Mouse (Mus musculus) thymus, adult 2 months (tissue): ENCODE data around the gene Unc5a. TPM values are rescaled to one million over a fixed set of nuclear protein-coding genes. Genes with fewer than 3 reads are reported as not detected.

ENCODE experiments used
- DNase-seq: peaks from one replicate; pipeline ENCODE4 v3.0.0; 2021
- H3K27ac ChIP-seq: fragments of 200-500 bp; 2 replicates; pipeline ENCODE4 v1.5.1; 2012; ENCODE audit warnings: low read length, control low read depth; ENCODE audit not compliant: control insufficient read depth, insufficient read depth
- H3K27me3 ChIP-seq: fragments of 200-500 bp; 2 replicates; pipeline ENCODE4 v1.6.1; 2012; ENCODE audit warnings: mild to moderate bottlenecking, low read length, moderate library complexity, mixed read lengths; ENCODE audit not compliant: control insufficient read depth, insufficient read depth
- H3K36me3 ChIP-seq: fragments of 200-500 bp; 2 replicates; pipeline ENCODE4 v1.6.1; 2012; ENCODE audit warnings: mild to moderate bottlenecking, low read length, moderate library complexity; ENCODE audit not compliant: control insufficient read depth, insufficient read depth
- H3K4me1 ChIP-seq: fragments of 200-500 bp; replicated peaks from 2 replicates; pipeline ENCODE4 v1.6.1; 2012; ENCODE audit warnings: low read length; ENCODE audit not compliant: control insufficient read depth, insufficient read depth
- H3K4me3 ChIP-seq: fragments of 200-500 bp; 2 replicates; pipeline ENCODE4 v1.5.1; 2012; ENCODE audit warnings: mild to moderate bottlenecking, low read length, control low read depth, moderate library complexity; ENCODE audit not compliant: control insufficient read depth, insufficient read depth
- CTCF ChIP-seq: fragments of 200-500 bp; IDR thresholded peaks from 2 replicates; pipeline ENCODE4 v1.5.1; 2012; ENCODE audit warnings: mild to moderate bottlenecking, control low read depth, low read length, moderate library complexity, borderline replicate concordance; ENCODE audit not compliant: control insufficient read depth, poor library complexity, insufficient read depth; ENCODE audit errors: extremely low read depth
- POLR2A ChIP-seq: fragments of 200-500 bp; IDR thresholded peaks from 2 replicates; pipeline ENCODE4 v1.6.1; 2012; ENCODE audit warnings: mild to moderate bottlenecking, low read length, control low read depth, moderate library complexity; ENCODE audit not compliant: control insufficient read depth, poor library complexity, insufficient read depth; ENCODE audit errors: extremely low read depth
- WGBS: fragments of 180-500 bp; shearing (Covaris S2); methylation state at CpG from one replicate; pipeline ENCODE4 v1.1.7; 2018; 5-methylcytosine and 5-hydroxymethylcytosine counted together
- polyA plus RNA-seq: library from polyadenylated mRNA; depleted of rRNA; stranded (reverse); fragments of >200 nt; gene quantifications from 2 replicates; pipeline ENCODE4 v1.2.3, GENCODE M21; 2012

The Unc5a gene
- polyA plus RNA-seq, 1 experiment, result 3.1 TPM

- Histone ChIP-seq H3K27ac (no peak overlapping the region), H3K36me3 (no peaks in the 10 kb centered on the region), H3K4me1 (peaks cover 12% of the 10 kb centered on the region; the same call in 1 of the 2 replicates), H3K4me3 (no peak overlapping the region), H3K27me3 (no peaks in the 10 kb centered on the region; the same call in 1 of the 2 replicates)
- TF ChIP-seq POLR2A (no peak), CTCF (no peak)
- no peak for DNase-seq
- WGBS, result 68% methylated on average over 5 of the region's 5 CpGs
Measured at GRCm38 (mm10) chr13:54951166-54951565, 2.0 kb downstream of the Unc5a start.

- TF ChIP-seq POLR2A (no peak), CTCF (no peak)
- H3K4me1 ChIP-seq, result peaks cover 4% of the 10 kb centered on the region; the same call in 1 of the 2 replicates
- no peak overlapping the region for H3K4me3 ChIP-seq
- WGBS, result 77% methylated on average over 2 of the region's 2 CpGs
- peaks cover 2% of the 10 kb centered on the region; the same call in 1 of the 2 replicates for H3K27me3 ChIP-seq
- H3K27ac ChIP-seq, result no peak overlapping the region
- H3K36me3 ChIP-seq, result no peaks in the 10 kb centered on the region
- no peak for DNase-seq
Measured at GRCm38 (mm10) chr13:54954745-54955144, 5.5 kb downstream of the Unc5a start.

DNA sequence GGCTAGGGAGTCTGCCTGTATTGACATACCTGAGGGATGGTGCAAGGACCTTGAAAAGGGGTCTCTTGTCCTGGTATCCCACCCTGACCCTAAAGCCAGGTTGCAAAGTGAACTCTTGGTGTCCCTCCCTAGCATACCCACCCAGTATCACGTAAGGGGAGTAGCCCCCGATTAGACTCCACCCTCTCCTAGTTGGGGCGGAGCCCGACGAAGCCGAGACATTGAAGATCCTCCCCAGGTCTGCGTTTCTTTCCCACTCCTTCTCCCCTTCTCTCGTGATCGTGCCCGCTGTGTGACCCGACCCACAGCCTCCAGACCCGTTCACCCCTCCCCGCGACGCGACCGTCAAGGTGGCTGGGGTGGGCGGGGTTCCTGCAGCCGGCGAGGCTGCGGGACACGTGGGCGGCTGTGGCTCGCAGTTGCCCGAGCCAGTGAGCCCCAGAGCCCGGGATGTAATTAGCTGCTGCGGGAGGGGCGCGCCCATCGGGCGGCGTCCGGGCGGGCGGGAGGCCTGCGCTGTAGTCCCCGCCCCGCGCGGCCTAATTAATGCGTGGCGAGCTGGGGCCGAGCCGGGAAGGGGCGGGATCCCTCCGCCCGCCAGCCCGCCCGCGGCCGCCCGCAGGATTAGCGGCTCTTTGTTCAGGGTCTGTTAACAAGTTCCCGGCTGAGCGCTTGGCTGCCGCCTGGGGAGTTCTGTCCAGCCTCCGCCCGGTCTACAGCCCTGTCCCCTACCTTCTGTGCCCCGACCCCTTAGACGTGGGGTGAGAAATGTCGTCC, 6.7 kb downstream of the Unc5a start:
- Histone ChIP-seq H3K27me3 (peaks cover 2% of the 10 kb centered on the region; the same call in 1 of the 2 replicates), H3K36me3 (no peaks in the 10 kb centered on the region), H3K4me1 (no peaks in the 10 kb centered on the region), H3K4me3 (peak overlapping the region; percentile 14), H3K27ac (no peak overlapping the region)
- no peak for DNase-seq
- TF ChIP-seq CTCF (no peak), POLR2A (no peak)
- 1% methylated on average over 61 of the region's 61 CpGs for WGBS

GRCm38 (mm10) chr13:54957281-54957680, 8.1 kb downstream of the Unc5a start:
- DNase-seq, result no peak
- H3K27ac ChIP-seq, result no peak overlapping the region
- WGBS, result 82% methylated on average over 7 of the region's 7 CpGs
- no peak for TF ChIP-seq CTCF
- no peak for TF ChIP-seq POLR2A
- no peaks in the 10 kb centered on the region for H3K4me1 ChIP-seq
- no peak overlapping the region for H3K4me3 ChIP-seq
- no peaks in the 10 kb centered on the region for H3K36me3 ChIP-seq
- peaks cover 2% of the 10 kb centered on the region; the same call in 1 of the 2 replicates for H3K27me3 ChIP-seq

DNA sequence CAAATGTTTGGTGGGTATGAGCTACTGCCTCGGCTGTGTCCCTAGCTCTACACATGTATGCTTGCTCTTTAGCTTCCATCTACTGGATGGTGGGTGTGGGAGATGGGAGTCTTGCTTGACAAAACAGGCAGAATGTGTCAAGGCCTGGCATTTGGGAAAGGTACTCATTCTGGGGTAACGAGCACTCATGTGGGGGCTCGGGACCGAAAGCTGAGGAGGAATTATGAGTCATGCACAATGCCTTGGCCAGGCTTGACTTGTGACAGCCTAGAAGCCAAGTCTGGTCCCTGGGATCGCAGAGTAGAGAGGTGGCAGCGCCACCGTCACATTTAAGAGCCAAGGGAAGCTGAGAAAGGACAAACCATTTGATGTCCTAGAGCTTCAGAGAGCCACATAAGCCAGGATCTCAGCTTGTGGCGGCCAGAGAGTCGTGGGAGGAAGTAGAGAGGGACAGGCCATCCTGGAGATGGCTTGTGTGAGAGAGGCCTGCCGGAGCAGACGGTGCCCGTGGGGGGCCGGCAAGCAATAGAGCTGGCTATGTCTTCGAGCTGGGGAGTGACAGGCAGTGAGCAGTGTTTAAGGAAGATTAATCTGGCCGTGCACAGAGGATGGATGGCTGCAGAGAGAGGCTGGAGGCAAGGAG, 10.0 kb downstream of the Unc5a start:
- no peaks in the 10 kb centered on the region for H3K4me1 ChIP-seq
- 80% methylated on average over 15 of the region's 15 CpGs for WGBS
- no peak overlapping the region for H3K27ac ChIP-seq
- DNase-seq, result no peak
- no peak overlapping the region for H3K4me3 ChIP-seq
- TF ChIP-seq CTCF, result no peak
- no peaks in the 10 kb centered on the region for H3K36me3 ChIP-seq
- peaks cover 2% of the 10 kb centered on the region; the same call in 1 of the 2 replicates for H3K27me3 ChIP-seq

DNA sequence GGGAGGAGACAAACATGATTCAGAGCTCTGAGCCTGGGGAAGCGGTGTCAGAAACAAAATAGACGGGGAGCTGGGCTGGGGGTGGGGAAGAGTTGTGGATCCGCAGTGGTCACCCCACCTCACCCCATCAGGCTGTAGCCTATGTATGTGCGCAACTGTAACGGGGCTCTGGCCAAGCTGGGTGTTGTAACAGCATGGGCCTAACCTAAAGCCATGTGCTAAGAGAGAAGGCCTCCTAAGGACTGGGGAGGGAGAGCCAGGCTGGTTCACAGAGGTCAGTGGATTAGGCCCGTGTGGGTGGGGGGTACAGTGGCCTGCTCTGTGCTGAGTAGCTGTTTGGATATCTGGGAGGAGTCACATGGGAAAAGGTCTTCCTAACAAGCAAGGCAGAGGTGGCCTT, 10.6 kb downstream of the Unc5a start:
- 82% methylated on average over 6 of the region's 6 CpGs for WGBS

More for the DNA sequence above, 10.6 kb downstream of the Unc5a start:
- no peak overlapping the region for H3K27ac ChIP-seq
- no peak overlapping the region for H3K4me3 ChIP-seq
- H3K27me3 ChIP-seq, result peaks cover 2% of the 10 kb centered on the region; the same call in 1 of the 2 replicates
- H3K36me3 ChIP-seq, result no peaks in the 10 kb centered on the region
- DNase-seq, result no peak
- H3K4me1 ChIP-seq, result no peaks in the 10 kb centered on the region
- TF ChIP-seq POLR2A, result no peak
- TF ChIP-seq CTCF, result no peak
